Comparison of ENCODE assay signal across 8 mouse cellular contexts in genomic region chr15:101242645-101243044, GRCm38 (mm10). TPM values are rescaled to one million over a fixed set of nuclear protein-coding genes. Genes with fewer than 3 reads are reported as not detected.
DNase-seq lines count a peak whose midpoint lies in the region; ATAC-seq and TF ChIP-seq lines count a peak whose summit lies in the region.

No protein-coding gene starts in this region.

- H3K4me3 ChIP-seq in hindbrain, embryonic 10.5 days: no peak overlapping the region
- H3K4me3 ChIP-seq in hindbrain, embryonic 16.5 days (ENCODE audit: low read length): no peak overlapping the region
- H3K4me3 ChIP-seq in intestine, postnatal 0 days (ENCODE audit: low read depth, low read length): no peak overlapping the region

- H3K27ac ChIP-seq in hindbrain, embryonic 10.5 days: 0 out of 2 replicates have a peak overlapping the region, but pooled peaks have one; percentile 29
- no peak overlapping the region for H3K27ac ChIP-seq in hindbrain, embryonic 16.5 days (ENCODE audit: low read depth, low read length)
- no peak overlapping the region for H3K27ac ChIP-seq in intestine, postnatal 0 days (ENCODE audit: low read depth, low read length)

- H3K27me3 ChIP-seq in hindbrain, embryonic 10.5 days (ENCODE audit: insufficient read depth, poor library complexity, severe bottlenecking): peaks cover 20% of the 10 kb centered on the region
- H3K27me3 ChIP-seq in hindbrain, embryonic 16.5 days (replicated peaks; ENCODE audit: control insufficient read depth, insufficient read depth, low read length): no peaks in the 10 kb centered on the region; the same call in 1 of the 2 replicates
- no peaks in the 10 kb centered on the region for H3K27me3 ChIP-seq in intestine, postnatal 0 days (replicated peaks; ENCODE audit: control insufficient read depth, insufficient read depth, low read length)

- H3K36me3 ChIP-seq in hindbrain, embryonic 10.5 days: no peaks in the 10 kb centered on the region
- no peaks in the 10 kb centered on the region for H3K36me3 ChIP-seq in hindbrain, embryonic 16.5 days (ENCODE audit: control insufficient read depth, insufficient read depth, low read length)
- no peaks in the 10 kb centered on the region for H3K36me3 ChIP-seq in intestine, postnatal 0 days (ENCODE audit: control insufficient read depth, insufficient read depth)

- DNase-seq in hindbrain, embryonic 10.5 days (ENCODE audit: low spot score): no peak
- peak; percentile 84 for DNase-seq in MN1 (ENCODE audit: low spot score)
- peak; percentile 70 for DNase-seq in forelimb bud, embryonic 11.5 days (ENCODE audit: low read depth, low spot score)
- peak; percentile 66 for DNase-seq in mesoderm, embryonic 11.5 days (ENCODE audit: low read depth, low spot score)
- DNase-seq in right cerebral cortex, adult 2 months (ENCODE audit: low spot score in 2 of 2): no peak
- no peak for DNase-seq in right cerebral cortex, postnatal 36 days (ENCODE audit: low spot score in 2 of 2)

- no peaks in the 10 kb centered on the region for H3K9me3 ChIP-seq in hindbrain, embryonic 10.5 days
- H3K9me3 ChIP-seq in hindbrain, embryonic 16.5 days (ENCODE audit: control insufficient read depth, low read length): no peaks in the 10 kb centered on the region
- no peaks in the 10 kb centered on the region for H3K9me3 ChIP-seq in intestine, postnatal 0 days (ENCODE audit: control insufficient read depth)

- H3K4me1 ChIP-seq in hindbrain, embryonic 10.5 days (replicated peaks): peaks cover 42% of the 10 kb centered on the region
- H3K4me1 ChIP-seq in hindbrain, embryonic 16.5 days (ENCODE audit: control insufficient read depth, insufficient read depth, low read depth, low read length): peaks cover 17% of the 10 kb centered on the region
- H3K4me1 ChIP-seq in intestine, postnatal 0 days (replicated peaks; ENCODE audit: control insufficient read depth, insufficient read depth, low read length): peaks cover 5% of the 10 kb centered on the region; the same call in 1 of the 2 replicates

- no peak for ATAC-seq in hindbrain, embryonic 16.5 days
- ATAC-seq in intestine, postnatal 0 days: peak; percentile 31

- 24% methylated on average over 8 of the region's 8 CpGs for WGBS in hindbrain, embryonic 10.5 days
- WGBS in hindbrain, embryonic 16.5 days: 25% methylated on average over 8 of the region's 8 CpGs
- 15% methylated on average over 8 of the region's 8 CpGs for WGBS in intestine, postnatal 0 days

- peak; percentile 74 for TF ChIP-seq CTCF in intestine, postnatal 0 days (IDR thresholded peaks at IDR 0.05; ENCODE audit: low read depth)

- no peak overlapping the region for H3K9ac ChIP-seq in hindbrain, embryonic 16.5 days (ENCODE audit: low read depth, low read length)
- no peak overlapping the region for H3K9ac ChIP-seq in intestine, postnatal 0 days (ENCODE audit: low read depth, low read length)

- no peak overlapping the region for H3K4me2 ChIP-seq in hindbrain, embryonic 16.5 days (ENCODE audit: low read length)
- no peak overlapping the region for H3K4me2 ChIP-seq in intestine, postnatal 0 days (replicated peaks; ENCODE audit: low read depth)

RNA-seq across cellular contexts. Expression of gene Nr4a1, which starts 11.4 kb away (rescaled TPM):
- 4.8 and 5.1 TPM in 2 replicates for polyA plus RNA-seq in hindbrain, embryonic 10.5 days (2016; fragmentation: Nextera tagmentation; extraction: Ambion mirVana)
- polyA plus RNA-seq in hindbrain, embryonic 16.5 days (2015; fragmentation: Nextera tagmentation; extraction: Ambion mirVana): 6.8 and 7.2 TPM in 2 replicates
- polyA plus RNA-seq in intestine, postnatal 0 days (2015; fragmentation: Nextera tagmentation; extraction: Ambion mirVana): 5.9 and 10.0 TPM in 2 replicates

RNA-seq across cellular contexts. Expression of gene Grasp, which starts 18.7 kb away (rescaled TPM):
- 5.5 and 5.8 TPM in 2 replicates for polyA plus RNA-seq in hindbrain, embryonic 10.5 days (2016; fragmentation: Nextera tagmentation; extraction: Ambion mirVana)
- polyA plus RNA-seq in hindbrain, embryonic 16.5 days (2015; fragmentation: Nextera tagmentation; extraction: Ambion mirVana): 1.1 and 1.7 TPM in 2 replicates
- 1.7 and 2.0 TPM in 2 replicates for polyA plus RNA-seq in intestine, postnatal 0 days (2015; fragmentation: Nextera tagmentation; extraction: Ambion mirVana)

RNA-seq across cellular contexts. Expression of gene Atg101, which starts 41.4 kb away (rescaled TPM):
- polyA plus RNA-seq in hindbrain, embryonic 10.5 days (2016; fragmentation: Nextera tagmentation; extraction: Ambion mirVana): 79.0 and 82.1 TPM in 2 replicates
- polyA plus RNA-seq in hindbrain, embryonic 16.5 days (2015; fragmentation: Nextera tagmentation; extraction: Ambion mirVana): 79.6 and 81.3 TPM in 2 replicates
- 46.5 and 50.9 TPM in 2 replicates for polyA plus RNA-seq in intestine, postnatal 0 days (2015; fragmentation: Nextera tagmentation; extraction: Ambion mirVana)

RNA-seq across cellular contexts. Expression of gene 6030408B16Rik, which starts 50.4 kb away (rescaled TPM):
- 0.27 and 0.39 TPM in 2 replicates for polyA plus RNA-seq in hindbrain, embryonic 10.5 days (2016; fragmentation: Nextera tagmentation; extraction: Ambion mirVana)
- 0.13 and 0.21 TPM in 2 replicates for polyA plus RNA-seq in hindbrain, embryonic 16.5 days (2015; fragmentation: Nextera tagmentation; extraction: Ambion mirVana)
- 0.48 and 0.77 TPM in 2 replicates for polyA plus RNA-seq in intestine, postnatal 0 days (2015; fragmentation: Nextera tagmentation; extraction: Ambion mirVana)

Comparison
In these comparisons a context has a peak if more than half of its experiments do, and no peak if none do; other contexts are left out.
1. DNase-seq: peak in MN1 (single experiment), forelimb bud, embryonic 11.5 days (single experiment) and mesoderm, embryonic 11.5 days (single experiment); none in hindbrain, embryonic 10.5 days (single experiment), right cerebral cortex, adult 2 months (0 of 2) and right cerebral cortex, postnatal 36 days (0 of 2).